Mouse (Mus musculus) lung, postnatal 0 days (tissue): ENCODE measurements around the gene Atp4b.
A peak's percentile ranks its signal among the peaks of the same experiment; 100 is the strongest.

ENCODE experiments used
- CTCF ChIP-seq: IDR thresholded peaks from 2 replicates; pipeline ENCODE4 v1.5.1; 2016; ENCODE audit warnings: antibody characterized with exemption, mild to moderate bottlenecking
- EP300 ChIP-seq: IDR thresholded peaks from 2 replicates; pipeline ENCODE4 v1.6.1; 2016; ENCODE audit warnings: antibody characterized with exemption, mild to moderate bottlenecking, control low read depth

DNA sequence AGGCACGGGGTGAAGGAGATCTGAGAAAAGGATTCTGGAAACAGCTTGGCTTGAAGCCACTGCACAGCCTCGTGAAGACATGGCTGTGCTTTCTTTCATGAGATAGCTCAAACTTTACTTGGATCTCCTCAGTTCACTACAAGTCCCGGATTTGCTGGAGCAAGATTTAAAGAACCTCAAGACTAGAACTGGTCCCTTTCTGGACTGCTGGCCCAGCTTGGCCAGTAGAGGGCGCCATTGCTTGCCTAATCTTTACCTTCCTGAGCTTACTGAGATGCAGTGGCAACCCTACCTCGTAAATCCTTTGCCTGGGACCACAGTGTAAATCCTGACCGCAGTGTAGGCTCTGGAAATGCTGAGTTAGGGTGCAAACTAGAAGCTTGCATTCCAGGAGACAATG, 15.0 kb upstream of the Atp4b start:
- TF ChIP-seq CTCF (peak; percentile 86), EP300 (no peak)
